Mouse (Mus musculus) brain, embryonic 14.5 days (tissue): Measurements from ENCODE around the gene Zfp382.

Experiments
- CTCF ChIP-seq: fragments of 200-500 bp; IDR thresholded peaks from 2 replicates; pipeline ENCODE4 v1.5.1; 2012; ENCODE audit warnings: inconsistent platforms, mild to moderate bottlenecking, moderate library complexity, borderline replicate concordance; ENCODE audit not compliant: insufficient read depth, insufficient read length; ENCODE audit errors: extremely low read depth
- POLR2A ChIP-seq: fragments of 200-500 bp; IDR thresholded peaks from 2 replicates; pipeline ENCODE4 v1.6.1; 2012; ENCODE audit warnings: mild to moderate bottlenecking, inconsistent platforms, borderline replicate concordance; ENCODE audit not compliant: poor library complexity, insufficient read depth, insufficient read length, severe bottlenecking; ENCODE audit errors: extremely low read depth

DNA sequence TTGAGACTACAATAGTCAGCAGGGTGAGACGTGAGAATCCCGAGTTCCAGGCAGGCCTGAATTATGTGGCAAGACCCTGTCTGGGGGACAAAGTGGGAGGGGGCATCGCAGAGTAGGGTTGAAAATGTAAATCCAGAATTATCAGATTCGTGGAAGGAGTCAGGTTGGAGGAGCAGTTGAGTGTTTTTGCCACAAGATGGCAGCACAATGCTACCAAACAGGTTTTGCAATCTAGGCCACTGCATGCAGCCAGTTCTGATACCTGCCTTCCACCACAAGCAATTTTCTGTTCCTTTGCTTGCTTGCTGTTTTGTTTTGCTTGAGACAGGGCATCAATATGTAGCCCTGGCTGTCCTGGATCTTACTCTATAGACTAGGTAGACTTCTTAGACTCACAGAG is 59.6 kb downstream of the Zfp382 start:
- peak; percentile 85 for TF ChIP-seq CTCF
- TF ChIP-seq POLR2A = no peak
